Mouse (Mus musculus) heart, embryonic 14.5 days (tissue): Measurements from ENCODE around the gene Disp3. TPM values are rescaled to one million over a fixed set of nuclear protein-coding genes. Genes with fewer than 3 reads are reported as not detected.
A peak's percentile ranks its signal among the peaks of the same experiment; 100 is the strongest.

ENCODE experiments used
- ATAC-seq: fragments of 200-750 bp; cut with Nextera tagmentation; 2 replicates; pipeline ENCODE4 v1.8.0; 2017; ENCODE audit warnings: low read depth, moderate TSS enrichment; ENCODE audit not compliant: insufficient number of reproducible peaks, insufficient read depth, low FRiP score
- H3K27ac ChIP-seq, 2 experiments: fragments of 200-500 bp in 1 of 2; fragments of 300-500 bp in 1 of 2; sonication (generic) in 1 of 2; replicated peaks in 1 of 2; 2 replicates each; pipeline ENCODE4 v1.5.1; 2012 to 2014; ENCODE audit warnings: low read depth in 2 of 2, low read length in 2 of 2, control low read depth in 1 of 2, mild to moderate bottlenecking in 1 of 2, mixed read lengths in 1 of 2; ENCODE audit not compliant: control insufficient read depth in 1 of 2, insufficient read depth in 1 of 2
- H3K27me3 ChIP-seq: fragments of 300-500 bp; sonication (generic); 2 replicates; pipeline ENCODE4 v1.6.1; 2014; ENCODE audit warnings: mild to moderate bottlenecking, low read length, control low read depth; ENCODE audit not compliant: control insufficient read depth, insufficient read depth
- H3K36me3 ChIP-seq: fragments of 300-500 bp; sonication (generic); 2 replicates; pipeline ENCODE4 v1.6.1; 2014; ENCODE audit warnings: mild to moderate bottlenecking, control low read depth, low read length, mixed read lengths; ENCODE audit not compliant: control insufficient read depth, insufficient read depth
- H3K4me1 ChIP-seq, 2 experiments: fragments of 200-500 bp in 1 of 2; fragments of 300-500 bp in 1 of 2; sonication (generic) in 1 of 2; 2 replicates each; pipeline ENCODE4 v1.6.1; 2012 to 2014; ENCODE audit warnings: low read length in 2 of 2, control low read depth in 1 of 2, mixed read lengths in 1 of 2; ENCODE audit not compliant: control insufficient read depth in 2 of 2, insufficient read depth in 2 of 2
- H3K4me2 ChIP-seq: fragments of 300-500 bp; sonication (generic); 2 replicates; pipeline ENCODE4 v1.6.1; 2014; ENCODE audit warnings: mild to moderate bottlenecking, low read length
- H3K4me3 ChIP-seq, 2 experiments: fragments of 200-500 bp in 1 of 2; fragments of 300-500 bp in 1 of 2; sonication (generic) in 1 of 2; 2 replicates each; pipeline ENCODE4 v1.5.1; 2012 to 2014; ENCODE audit warnings: low read length in 2 of 2, mild to moderate bottlenecking in 2 of 2, control low read depth in 1 of 2, low read depth in 1 of 2, moderate library complexity in 1 of 2; ENCODE audit not compliant: control insufficient read depth in 1 of 2, insufficient read depth in 1 of 2
- H3K9ac ChIP-seq: fragments of 300-500 bp; sonication (generic); 2 replicates; pipeline ENCODE4 v1.6.1; 2014; ENCODE audit warnings: mild to moderate bottlenecking, low read length
- H3K9me3 ChIP-seq: fragments of 300-500 bp; sonication (generic); 2 replicates; pipeline ENCODE4 v1.6.1; 2016; ENCODE audit warnings: low read length, control low read depth; ENCODE audit not compliant: control insufficient read depth
- WGBS: fragments of 180-500 bp; shearing (Covaris S2); extraction: QIAGEN DNeasy Blood & Tissue Kit; methylation state at CpG from one replicate; pipeline ENCODE4 v1.1.7; 2014; 5-methylcytosine and 5-hydroxymethylcytosine counted together
- polyA plus RNA-seq: library from polyadenylated mRNA; unstranded; fragments of >200 nt; fragmentation: Nextera tagmentation; extraction: Ambion mirVana; gene quantifications from 2 replicates; pipeline ENCODE4 v1.2.1, GENCODE M21; 2014

Disp3 gene
- polyA plus RNA-seq, 1 experiment from 2014 or later: 0.04 TPM

- WGBS: 2% methylated on average over 31 of the region's 32 CpGs
- Histone ChIP-seq H3K36me3 (no peaks in the 10 kb centered on the region), H3K4me1 (peaks cover 0 to 5% of the 10 kb centered on the region in 2 experiments; a peak in 2 of 4 replicates), H3K27me3 (peaks cover 54% of the 10 kb centered on the region), H3K9me3 (no peaks in the 10 kb centered on the region), H3K4me2 (peak overlapping the region; percentile 58), H3K9ac (no peak overlapping the region), H3K27ac (no peak overlapping the region), H3K4me3 (peak overlapping the region; percentile 26 to 36)
- peak; percentile 43; the same call in 1 of the 2 replicates for ATAC-seq
Observed at GRCm38 (mm10) chr4:148288055-148288549, 337 bp upstream of the Disp3 start.

DNA sequence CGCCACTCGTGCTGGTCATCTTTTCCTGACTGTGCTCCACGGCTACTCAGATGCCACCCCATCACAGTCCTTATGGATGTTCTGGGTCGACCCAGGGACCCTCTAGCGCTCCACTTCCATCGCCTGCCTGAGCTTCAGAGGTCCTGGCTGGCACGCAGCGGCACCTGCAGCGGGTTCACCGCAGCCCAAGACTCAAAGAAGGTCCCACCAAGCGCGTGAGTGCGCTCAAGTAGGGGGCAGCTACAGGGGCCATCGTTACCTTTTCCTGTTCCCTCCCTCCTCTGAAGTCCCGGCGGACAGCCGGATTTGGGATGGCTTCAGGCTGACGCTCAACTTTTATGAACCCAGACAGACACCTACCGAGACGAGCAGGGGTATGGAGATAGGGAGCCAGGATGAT lies 724 bp downstream of the Disp3 start:
- Histone ChIP-seq H3K36me3 (no peaks in the 10 kb centered on the region), H3K4me3 (peak overlapping the region in 1 of 2 experiments; percentile 36; a peak in 1 of 4 replicates), H3K4me1 (peaks cover 0 to 5% of the 10 kb centered on the region in 2 experiments; a peak in 2 of 4 replicates), H3K9ac (no peak overlapping the region), H3K9me3 (no peaks in the 10 kb centered on the region), H3K4me2 (peak overlapping the region; percentile 58), H3K27me3 (peaks cover 54% of the 10 kb centered on the region), H3K27ac (no peak overlapping the region)
- ATAC-seq: no peak
- 3% methylated on average over 20 of the region's 20 CpGs for WGBS

GRCm38 (mm10) chr4:148286226-148287031 lies 1.3 kb downstream of the Disp3 start:
- no peak overlapping the region for H3K9ac ChIP-seq
- no peaks in the 10 kb centered on the region for H3K36me3 ChIP-seq
- no peak overlapping the region for H3K4me3 ChIP-seq
- peaks cover 0 to 5% of the 10 kb centered on the region in 2 experiments; a peak in 2 of 4 replicates for H3K4me1 ChIP-seq
- no peak overlapping the region for H3K4me2 ChIP-seq
- no peak for ATAC-seq
- no peak overlapping the region for H3K27ac ChIP-seq
- peaks cover 54% of the 10 kb centered on the region for H3K27me3 ChIP-seq
- H3K9me3 ChIP-seq: no peaks in the 10 kb centered on the region
- WGBS: 18% methylated on average over 21 of the region's 22 CpGs

GRCm38 (mm10) chr4:148284219-148284618 lies 3.5 kb downstream of the Disp3 start:
- Histone ChIP-seq H3K4me2 (no peak overlapping the region), H3K27ac (no peak overlapping the region), H3K9me3 (no peaks in the 10 kb centered on the region), H3K4me1 (peaks cover 0 to 5% of the 10 kb centered on the region in 2 experiments; a peak in 2 of 4 replicates), H3K4me3 (no peak overlapping the region), H3K9ac (no peak overlapping the region), H3K36me3 (no peaks in the 10 kb centered on the region), H3K27me3 (peaks cover 54% of the 10 kb centered on the region)
- ATAC-seq: no peak
- WGBS: 56% methylated on average over 13 of the region's 13 CpGs

- ATAC-seq: no peak
- 20% methylated on average over 4 of the region's 4 CpGs for WGBS
- no peak overlapping the region for H3K4me3 ChIP-seq
- H3K9ac ChIP-seq: no peak overlapping the region
- no peaks in the 10 kb centered on the region for H3K4me1 ChIP-seq
- no peak overlapping the region for H3K27ac ChIP-seq
- no peak overlapping the region for H3K4me2 ChIP-seq
- no peaks in the 10 kb centered on the region for H3K36me3 ChIP-seq
- no peaks in the 10 kb centered on the region for H3K9me3 ChIP-seq
- H3K27me3 ChIP-seq: peaks cover 38% of the 10 kb centered on the region
Observed at GRCm38 (mm10) chr4:148276816-148277491, 10.8 kb downstream of the Disp3 start.

DNA sequence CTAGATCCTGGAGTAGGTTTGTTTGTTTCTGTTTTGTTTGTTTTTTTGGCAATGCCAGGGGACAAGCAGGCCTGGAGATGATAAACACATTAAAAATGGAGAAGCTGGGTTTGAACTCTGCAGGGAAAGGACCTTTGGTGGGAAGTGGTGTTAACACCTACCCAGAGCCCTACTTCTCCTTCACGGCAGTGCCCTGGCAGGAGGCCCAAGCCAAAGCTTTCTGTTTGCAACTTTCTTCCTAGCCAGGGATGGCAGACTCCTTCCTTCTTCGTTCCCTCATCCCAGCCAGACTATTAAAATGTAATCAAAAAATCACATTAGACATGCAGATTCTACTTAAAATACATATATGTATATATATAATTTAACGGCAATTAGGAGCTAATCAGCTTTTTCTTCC lies 13.1 kb downstream of the Disp3 start:
- H3K27me3 ChIP-seq: peaks cover 61% of the 10 kb centered on the region
- no peaks in the 10 kb centered on the region for H3K9me3 ChIP-seq
- 43% methylated on average over 3 of the region's 3 CpGs for WGBS
- no peak overlapping the region for H3K27ac ChIP-seq
- H3K9ac ChIP-seq: no peak overlapping the region
- no peaks in the 10 kb centered on the region for H3K36me3 ChIP-seq
- H3K4me3 ChIP-seq: no peak overlapping the region
- no peak overlapping the region for H3K4me2 ChIP-seq
- H3K4me1 ChIP-seq: no peaks in the 10 kb centered on the region
- ATAC-seq: no peak

DNA sequence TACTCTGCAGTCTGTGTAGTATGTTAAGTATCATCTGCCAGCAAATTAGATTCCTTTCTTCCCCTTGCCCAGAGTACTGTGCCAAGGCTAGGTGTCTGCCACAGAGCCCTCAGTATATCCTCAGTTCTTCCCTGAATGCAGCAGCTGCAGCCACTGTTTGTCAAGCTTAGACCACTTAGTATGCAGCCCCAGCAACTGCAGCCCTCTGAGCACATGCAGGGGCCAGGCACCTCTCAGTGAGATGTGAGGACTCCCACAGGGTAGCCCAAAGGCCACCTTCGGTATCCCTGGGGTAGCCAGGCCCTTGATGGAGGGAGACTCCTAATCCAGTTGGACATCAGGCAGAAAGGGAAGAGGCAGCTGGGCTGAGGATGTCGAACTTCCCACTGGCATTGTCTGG lies 14.5 kb downstream of the Disp3 start:
- H3K27me3 ChIP-seq: peaks cover 61% of the 10 kb centered on the region

More for the DNA sequence above, 14.5 kb downstream of the Disp3 start:
- Histone ChIP-seq H3K36me3 (no peaks in the 10 kb centered on the region), H3K4me3 (no peak overlapping the region), H3K9me3 (no peaks in the 10 kb centered on the region), H3K27ac (no peak overlapping the region), H3K4me2 (no peak overlapping the region), H3K9ac (no peak overlapping the region), H3K4me1 (no peaks in the 10 kb centered on the region)
- 5% methylated on average over 2 of the region's 2 CpGs for WGBS
- no peak for ATAC-seq
